Mouse (Mus musculus) heart, embryonic 14.5 days (tissue): ENCODE measurements around the gene Scgb2a2. TPM values are rescaled to one million over a fixed set of nuclear protein-coding genes. Genes with fewer than 3 reads are reported as not detected.
A peak's percentile ranks its signal among the peaks of the same experiment; 100 is the strongest.

ENCODE experiments used
- ATAC-seq: fragments of 200-750 bp; cut with Nextera tagmentation; 2 replicates; pipeline ENCODE4 v1.8.0; 2017; ENCODE audit warnings: low read depth, moderate TSS enrichment; ENCODE audit not compliant: insufficient number of reproducible peaks, insufficient read depth, low FRiP score
- H3K27ac ChIP-seq, 2 experiments: fragments of 200-500 bp in 1 of 2; fragments of 300-500 bp in 1 of 2; sonication (generic) in 1 of 2; replicated peaks in 1 of 2; 2 replicates each; pipeline ENCODE4 v1.5.1; 2012 to 2014; ENCODE audit warnings: low read depth in 2 of 2, low read length in 2 of 2, control low read depth in 1 of 2, mild to moderate bottlenecking in 1 of 2, mixed read lengths in 1 of 2; ENCODE audit not compliant: control insufficient read depth in 1 of 2, insufficient read depth in 1 of 2
- H3K27me3 ChIP-seq: fragments of 300-500 bp; sonication (generic); 2 replicates; pipeline ENCODE4 v1.6.1; 2014; ENCODE audit warnings: mild to moderate bottlenecking, low read length, control low read depth; ENCODE audit not compliant: control insufficient read depth, insufficient read depth
- H3K36me3 ChIP-seq: fragments of 300-500 bp; sonication (generic); 2 replicates; pipeline ENCODE4 v1.6.1; 2014; ENCODE audit warnings: mild to moderate bottlenecking, control low read depth, low read length, mixed read lengths; ENCODE audit not compliant: control insufficient read depth, insufficient read depth
- H3K4me1 ChIP-seq, 2 experiments: fragments of 200-500 bp in 1 of 2; fragments of 300-500 bp in 1 of 2; sonication (generic) in 1 of 2; 2 replicates each; pipeline ENCODE4 v1.6.1; 2012 to 2014; ENCODE audit warnings: low read length in 2 of 2, control low read depth in 1 of 2, mixed read lengths in 1 of 2; ENCODE audit not compliant: control insufficient read depth in 2 of 2, insufficient read depth in 2 of 2
- H3K4me2 ChIP-seq: fragments of 300-500 bp; sonication (generic); 2 replicates; pipeline ENCODE4 v1.6.1; 2014; ENCODE audit warnings: mild to moderate bottlenecking, low read length
- H3K4me3 ChIP-seq, 2 experiments: fragments of 200-500 bp in 1 of 2; fragments of 300-500 bp in 1 of 2; sonication (generic) in 1 of 2; 2 replicates each; pipeline ENCODE4 v1.5.1; 2012 to 2014; ENCODE audit warnings: low read length in 2 of 2, mild to moderate bottlenecking in 2 of 2, control low read depth in 1 of 2, low read depth in 1 of 2, moderate library complexity in 1 of 2; ENCODE audit not compliant: control insufficient read depth in 1 of 2, insufficient read depth in 1 of 2
- H3K9ac ChIP-seq: fragments of 300-500 bp; sonication (generic); 2 replicates; pipeline ENCODE4 v1.6.1; 2014; ENCODE audit warnings: mild to moderate bottlenecking, low read length
- H3K9me3 ChIP-seq: fragments of 300-500 bp; sonication (generic); 2 replicates; pipeline ENCODE4 v1.6.1; 2016; ENCODE audit warnings: low read length, control low read depth; ENCODE audit not compliant: control insufficient read depth
- WGBS: fragments of 180-500 bp; shearing (Covaris S2); extraction: QIAGEN DNeasy Blood & Tissue Kit; methylation state at CpG from one replicate; pipeline ENCODE4 v1.1.7; 2014; 5-methylcytosine and 5-hydroxymethylcytosine counted together
- polyA plus RNA-seq: library from polyadenylated mRNA; unstranded; fragments of >200 nt; fragmentation: Nextera tagmentation; extraction: Ambion mirVana; gene quantifications from 2 replicates; pipeline ENCODE4 v1.2.1, GENCODE M21; 2014

The Scgb2a2 gene
- polyA plus RNA-seq, 1 experiment from 2014 or later, result not detected

GRCm38 (mm10) chr19:9878186-9878835 is 30.9 kb downstream of the Scgb2a2 start:
- no peak for ATAC-seq
- H3K4me3 ChIP-seq, result no peak overlapping the region
- H3K4me2 ChIP-seq, result no peak overlapping the region
- H3K36me3 ChIP-seq, result peaks cover 96% of the 10 kb centered on the region
- no peaks in the 10 kb centered on the region for H3K27me3 ChIP-seq
- H3K9ac ChIP-seq, result no peak overlapping the region
- H3K9me3 ChIP-seq, result no peaks in the 10 kb centered on the region
- WGBS, result 93% methylated on average over 20 of the region's 20 CpGs
- no peaks in the 10 kb centered on the region for H3K4me1 ChIP-seq
- H3K27ac ChIP-seq, result no peak overlapping the region

- Histone ChIP-seq H3K27ac (no peak overlapping the region), H3K4me1 (no peaks in the 10 kb centered on the region), H3K4me2 (no peak overlapping the region), H3K9me3 (no peaks in the 10 kb centered on the region), H3K4me3 (no peak overlapping the region), H3K36me3 (peaks cover 92% of the 10 kb centered on the region), H3K27me3 (no peaks in the 10 kb centered on the region), H3K9ac (no peak overlapping the region)
- no peak for ATAC-seq
- WGBS, result 52% methylated on average over 1 of the region's 1 CpGs
These were observed 39.0 kb downstream of the Scgb2a2 start for GRCm38 (mm10) chr19:9886348-9886747.

GRCm38 (mm10) chr19:9886771-9887170 is 39.4 kb downstream of the Scgb2a2 start:
- Histone ChIP-seq H3K4me1 (no peaks in the 10 kb centered on the region), H3K9ac (no peak overlapping the region), H3K4me3 (no peak overlapping the region), H3K9me3 (no peaks in the 10 kb centered on the region), H3K27me3 (no peaks in the 10 kb centered on the region), H3K4me2 (no peak overlapping the region), H3K36me3 (peaks cover 92% of the 10 kb centered on the region), H3K27ac (no peak overlapping the region)
- WGBS, result 93% methylated on average over 8 of the region's 8 CpGs
- no peak for ATAC-seq

DNA sequence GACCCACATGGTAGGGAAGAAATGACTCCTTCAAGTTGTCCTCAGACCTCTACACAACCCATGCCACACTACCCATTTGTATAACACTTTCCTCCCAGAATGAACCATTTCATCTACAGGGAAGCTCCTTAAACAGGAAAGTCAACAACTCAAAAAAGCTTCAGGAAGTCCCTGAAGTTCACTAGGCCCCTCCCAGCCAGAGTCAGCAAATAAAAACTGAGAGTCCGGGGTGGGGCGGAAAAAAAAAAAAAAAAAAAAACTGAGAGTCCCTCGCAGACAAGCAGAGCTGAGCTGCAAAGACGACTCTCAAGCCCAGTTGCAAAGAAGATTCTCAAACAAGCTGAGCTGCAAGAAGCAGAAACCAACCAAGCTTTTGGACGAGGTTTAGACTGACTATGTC is 48.7 kb downstream of the Scgb2a2 start:
- H3K27ac ChIP-seq, result no peak overlapping the region
- peaks cover 7 to 24% of the 10 kb centered on the region in 2 experiments for H3K4me1 ChIP-seq
- no peaks in the 10 kb centered on the region for H3K27me3 ChIP-seq
- no peak overlapping the region for H3K4me2 ChIP-seq
- no peak overlapping the region for H3K4me3 ChIP-seq
- WGBS, result 66% methylated on average over 5 of the region's 5 CpGs
- no peak for ATAC-seq
- H3K9ac ChIP-seq, result no peak overlapping the region
- H3K9me3 ChIP-seq, result no peaks in the 10 kb centered on the region
- peaks cover 44% of the 10 kb centered on the region for H3K36me3 ChIP-seq

GRCm38 (mm10) chr19:9898339-9899066 is 51.1 kb downstream of the Scgb2a2 start:
- peak overlapping the region; percentile 71 to 79 for H3K27ac ChIP-seq
- H3K27me3 ChIP-seq, result no peaks in the 10 kb centered on the region
- no peaks in the 10 kb centered on the region for H3K9me3 ChIP-seq
- ATAC-seq, result no peak
- H3K36me3 ChIP-seq, result peaks cover 19% of the 10 kb centered on the region
- peaks cover 7 to 24% of the 10 kb centered on the region in 2 experiments for H3K4me1 ChIP-seq
- peak overlapping the region; percentile 85 for H3K9ac ChIP-seq
- peak overlapping the region; percentile 79 for H3K4me2 ChIP-seq
- 10% methylated on average over 17 of the region's 17 CpGs for WGBS
- H3K4me3 ChIP-seq, result peak overlapping the region; percentile 77 to 93

DNA sequence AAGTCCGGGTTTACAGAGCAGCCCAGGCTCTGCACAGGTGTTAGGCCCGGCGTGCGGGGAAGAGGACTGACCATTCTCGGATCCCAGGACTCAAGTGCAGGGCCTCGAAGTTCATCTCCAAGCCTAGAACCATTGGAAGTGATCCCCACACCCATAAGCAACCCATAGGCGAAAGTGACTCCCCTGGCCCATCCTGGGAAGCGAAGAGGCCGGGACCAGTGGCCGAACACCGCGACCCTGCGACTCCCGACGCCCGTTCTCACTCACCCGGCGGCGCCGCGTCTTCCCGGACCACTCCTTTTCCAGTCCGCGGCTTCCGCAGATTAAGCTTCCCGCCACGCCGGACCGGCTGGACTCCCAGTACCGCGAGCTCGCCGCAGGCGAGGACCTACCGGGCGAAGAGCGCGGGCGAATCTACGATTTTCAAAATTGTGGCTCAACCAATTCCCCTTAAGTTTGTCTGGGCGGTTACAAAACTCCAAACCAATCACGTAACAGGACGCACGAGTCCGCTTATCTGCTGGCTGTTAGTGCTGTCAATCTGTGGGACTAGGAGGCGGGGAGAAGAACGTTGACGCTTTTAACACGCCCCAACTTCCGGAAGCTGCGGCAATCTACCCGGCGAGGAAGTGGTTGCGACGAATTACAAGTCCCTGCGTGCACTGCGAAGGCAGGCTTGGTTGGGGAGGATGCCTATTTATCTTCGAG is 51.9 kb downstream of the Scgb2a2 start, which contains the start of gene Incenp:
Gene Incenp (minus strand): TSS at position 480 of the 708 bp plus-strand sequence.
- WGBS, result under 1% methylated on average over 58 of the region's 58 CpGs

GRCm38 (mm10) chr19:9899780-9900146 is 52.4 kb downstream of the Scgb2a2 start:
- H3K4me1 ChIP-seq, result peaks cover 7 to 24% of the 10 kb centered on the region in 2 experiments
- H3K36me3 ChIP-seq, result peaks cover 7% of the 10 kb centered on the region
- H3K9me3 ChIP-seq, result no peaks in the 10 kb centered on the region
- H3K4me3 ChIP-seq, result peak overlapping the region; percentile 60 to 77
- 8% methylated on average over 10 of the region's 10 CpGs for WGBS
- peak; percentile 36 for ATAC-seq
- H3K27ac ChIP-seq, result peak overlapping the region; percentile 89 to 90
- H3K4me2 ChIP-seq, result peak overlapping the region; percentile 80
- H3K9ac ChIP-seq, result peak overlapping the region; percentile 72
- no peaks in the 10 kb centered on the region for H3K27me3 ChIP-seq

More for the DNA sequence above, 51.9 kb downstream of the Scgb2a2 start, which contains the start of gene Incenp:
- H3K27me3 ChIP-seq, result no peaks in the 10 kb centered on the region
- H3K4me1 ChIP-seq, result peaks cover 7 to 24% of the 10 kb centered on the region in 2 experiments
- H3K4me3 ChIP-seq, result peak within 1 kb of the TSS; percentile 77 to 93
- ATAC-seq, result peak; percentile 95
- peak within 1 kb of the TSS; percentile 85 for H3K9ac ChIP-seq
- H3K27ac ChIP-seq, result peak within 1 kb of the TSS; percentile 89 to 90
- H3K9me3 ChIP-seq, result no peaks in the 10 kb centered on the region
- peak within 1 kb of the TSS; percentile 80 for H3K4me2 ChIP-seq
- H3K36me3 ChIP-seq, result peaks cover 12% of the 10 kb centered on the region
